Mouse (Mus musculus) hematopoietic stem cell, adult 5-6 weeks (primary cell): ENCODE measurements around the gene Chrnb1. TPM values are rescaled to one million over a fixed set of nuclear protein-coding genes. Genes with fewer than 3 reads are reported as not detected.

Source experiments
- ATAC-seq, 2 experiments: fragments of 125-278 bp in 1 of 2; replicated peaks in 1 of 2; 2 replicates each; pipeline ENCODE4 v1.8.0; 2016 to 2017; ENCODE audit warnings: inconsistent platforms in 2 of 2, mild to moderate bottlenecking in 2 of 2, moderate number of reproducible peaks in 2 of 2, low read depth in 1 of 2, moderate TSS enrichment in 1 of 2; ENCODE audit not compliant: low FRiP score in 2 of 2, poor library complexity in 2 of 2, severe bottlenecking in 2 of 2, insufficient read depth in 1 of 2, low TSS enrichment in 1 of 2
- total RNA-seq: library from RNA; stranded (forward); fragments of 172-1452, 232-1000 nt; gene quantifications from 2 replicates; pipeline ENCODE4 v1.2.3, GENCODE M21; 2017

Chrnb1 gene
- total RNA-seq, 1 experiment from 2014 or later = 21.2 TPM

- no peak for ATAC-seq
Measured at GRCm38 (mm10) chr11:69807641-69808040, 11.9 kb upstream of the Chrnb1 start.

DNA sequence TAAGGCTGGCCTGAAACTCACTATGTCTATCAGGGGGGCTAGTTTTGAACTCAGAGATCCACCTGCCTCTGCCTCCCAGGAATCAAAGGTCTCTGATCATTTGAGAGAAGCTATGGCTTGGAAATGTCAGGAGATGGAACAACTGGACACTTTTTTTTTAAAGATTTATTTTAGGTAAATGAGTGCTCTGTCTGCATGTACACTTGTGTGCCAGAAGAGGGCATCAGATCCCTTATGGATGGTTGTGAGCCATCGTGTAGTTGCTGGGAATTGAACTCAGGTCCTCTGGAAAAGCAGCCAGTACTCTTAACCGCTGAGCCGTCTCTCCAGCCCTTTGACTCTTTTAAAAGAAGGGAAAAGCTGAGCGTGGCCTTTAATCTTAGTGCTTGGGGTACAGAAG is 10.6 kb upstream of the Chrnb1 start:
- ATAC-seq = no peak

DNA sequence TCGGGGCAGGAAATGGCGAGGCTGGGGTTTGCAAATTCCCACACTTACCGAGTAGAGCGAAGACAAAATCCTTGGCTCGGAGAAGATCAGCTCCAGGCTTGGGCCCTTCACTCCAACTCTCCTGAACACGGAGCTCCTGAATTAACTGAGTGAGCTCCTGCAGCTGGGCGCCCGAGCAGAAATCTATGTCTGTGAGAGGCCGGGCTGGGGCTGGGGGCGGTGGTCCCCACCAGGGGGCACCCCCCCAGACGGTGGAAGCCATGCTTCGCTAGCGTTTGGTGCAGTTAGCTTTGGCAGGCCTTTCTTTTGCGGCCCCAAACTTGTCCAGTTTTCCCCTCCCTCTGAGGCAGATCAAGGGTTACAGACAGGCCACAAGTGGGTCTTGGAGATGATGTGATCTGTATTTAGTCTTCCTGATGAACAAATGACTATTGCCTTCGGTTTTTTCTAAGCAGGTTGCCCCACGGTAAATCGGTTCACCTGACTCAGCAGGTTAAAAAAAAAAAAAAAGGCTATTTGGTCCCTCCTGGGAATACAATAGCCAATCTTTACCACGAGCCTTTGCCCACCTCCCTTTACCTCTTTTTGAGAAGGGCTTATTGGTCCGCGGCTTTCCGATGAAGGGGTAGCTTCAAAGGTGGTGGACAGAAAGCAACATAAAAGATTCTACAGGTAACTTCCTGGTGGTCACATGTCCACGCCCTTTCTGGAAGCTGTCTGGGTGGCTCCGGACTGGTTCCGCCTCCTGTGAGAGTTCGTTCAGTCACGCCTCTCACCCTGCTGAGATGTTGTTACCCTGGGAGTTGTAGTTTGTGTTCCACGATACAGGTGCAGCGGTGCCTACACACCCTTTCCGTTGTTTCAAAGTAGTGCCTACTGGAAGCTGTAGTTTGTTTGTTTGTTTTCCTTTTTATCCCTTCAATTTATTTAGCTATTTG is 9.5 kb upstream of the Chrnb1 start, which contains the start of gene Tmem102:
TSS of gene Tmem102 (minus strand) at position 653 of the 938 bp plus-strand sequence.
- no peak for ATAC-seq

DNA sequence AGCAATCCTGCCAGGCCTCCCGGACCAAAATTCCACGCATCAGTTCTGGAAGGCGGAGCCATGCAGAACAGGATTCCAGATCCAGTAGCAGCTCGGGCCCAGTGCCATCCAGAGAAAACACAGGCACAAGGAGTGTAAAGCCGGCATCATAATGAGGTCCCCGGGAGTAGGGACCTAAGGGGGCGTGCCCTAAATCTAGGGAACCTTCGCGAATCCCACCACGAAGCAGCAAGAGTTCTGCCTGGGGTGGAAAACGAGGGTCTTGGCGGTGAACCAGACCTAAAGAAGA is 8.9 kb upstream of the Chrnb1 start:
- ATAC-seq = no peak

DNA sequence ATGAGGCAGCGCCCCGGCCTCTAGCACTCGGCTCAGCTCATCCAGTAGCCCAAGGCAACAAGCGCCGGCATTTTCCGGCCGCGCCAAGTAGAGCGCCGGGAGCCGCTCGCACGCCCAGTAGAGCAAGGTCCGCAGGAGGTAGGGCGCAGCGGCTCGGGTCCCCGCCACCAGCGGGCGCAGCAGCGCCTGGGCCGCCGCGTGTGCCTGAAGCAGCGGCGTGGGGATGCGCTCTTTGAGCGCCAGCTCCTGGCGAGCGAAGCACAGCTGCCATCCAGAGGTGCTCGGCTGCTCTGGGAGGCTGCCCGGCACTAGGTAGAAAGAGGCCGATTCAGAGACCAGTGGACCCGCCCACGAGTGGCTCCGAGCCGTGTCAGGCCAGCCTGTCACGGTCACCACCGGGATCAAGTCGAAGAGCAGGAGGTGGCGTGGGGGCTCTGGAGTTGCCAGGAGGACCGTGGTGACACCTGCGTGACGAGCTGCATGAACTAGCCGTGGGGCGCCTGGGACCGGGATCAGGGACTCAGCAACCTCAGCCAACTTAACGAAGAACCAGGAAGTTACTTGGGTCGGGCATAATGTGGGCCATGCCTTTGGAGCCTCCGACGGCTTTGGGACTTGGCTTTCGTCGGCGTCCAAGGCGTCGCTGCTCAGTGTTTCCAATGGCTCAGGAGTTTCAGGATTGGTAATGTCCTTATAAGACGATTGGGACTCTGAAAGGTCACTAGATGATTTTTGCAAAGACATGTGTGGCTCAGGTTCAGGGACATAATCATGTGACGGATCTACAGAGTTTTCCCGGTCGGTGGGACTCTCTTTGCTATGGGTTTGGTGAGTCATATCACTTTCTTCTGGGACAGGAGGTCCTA is 8.3 kb upstream of the Chrnb1 start:
- peak; percentile 23 to 59; a peak in 3 of 4 replicates for ATAC-seq

- no peak for ATAC-seq
Measured at GRCm38 (mm10) chr11:69803328-69803727, 7.6 kb upstream of the Chrnb1 start.

DNA sequence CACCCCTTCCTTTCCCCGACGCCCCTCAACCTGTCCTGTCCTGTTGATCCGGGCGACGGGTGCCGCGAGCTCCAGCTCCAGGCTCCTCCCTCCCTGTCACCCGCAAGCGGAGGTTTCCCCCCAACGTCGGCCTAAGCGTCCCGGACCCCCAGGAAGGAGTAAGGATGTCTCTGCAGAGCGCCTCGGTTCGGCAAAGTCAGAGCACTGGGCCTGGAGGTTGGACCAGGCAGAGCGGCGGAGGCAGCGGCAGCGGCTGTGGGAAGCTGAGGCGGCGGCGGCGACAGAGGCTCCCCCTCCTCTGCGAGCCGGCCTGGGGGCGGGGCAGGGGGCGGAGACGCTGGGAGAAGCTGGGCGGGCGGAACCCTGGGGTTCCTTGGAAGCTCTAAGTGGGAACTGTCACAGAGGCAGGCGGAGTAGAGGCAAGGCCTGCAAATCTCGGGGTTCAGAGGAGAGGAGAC is 6.9 kb upstream of the Chrnb1 start:
- ATAC-seq = peak; percentile 40 to 43; a peak in 3 of 4 replicates

GRCm38 (mm10) chr11:69801379-69801977 is 5.7 kb upstream of the Chrnb1 start, which contains the start of gene Fgf11:
Gene Fgf11 (minus strand): TSS chr11:69801857.
- no peak for ATAC-seq

DNA sequence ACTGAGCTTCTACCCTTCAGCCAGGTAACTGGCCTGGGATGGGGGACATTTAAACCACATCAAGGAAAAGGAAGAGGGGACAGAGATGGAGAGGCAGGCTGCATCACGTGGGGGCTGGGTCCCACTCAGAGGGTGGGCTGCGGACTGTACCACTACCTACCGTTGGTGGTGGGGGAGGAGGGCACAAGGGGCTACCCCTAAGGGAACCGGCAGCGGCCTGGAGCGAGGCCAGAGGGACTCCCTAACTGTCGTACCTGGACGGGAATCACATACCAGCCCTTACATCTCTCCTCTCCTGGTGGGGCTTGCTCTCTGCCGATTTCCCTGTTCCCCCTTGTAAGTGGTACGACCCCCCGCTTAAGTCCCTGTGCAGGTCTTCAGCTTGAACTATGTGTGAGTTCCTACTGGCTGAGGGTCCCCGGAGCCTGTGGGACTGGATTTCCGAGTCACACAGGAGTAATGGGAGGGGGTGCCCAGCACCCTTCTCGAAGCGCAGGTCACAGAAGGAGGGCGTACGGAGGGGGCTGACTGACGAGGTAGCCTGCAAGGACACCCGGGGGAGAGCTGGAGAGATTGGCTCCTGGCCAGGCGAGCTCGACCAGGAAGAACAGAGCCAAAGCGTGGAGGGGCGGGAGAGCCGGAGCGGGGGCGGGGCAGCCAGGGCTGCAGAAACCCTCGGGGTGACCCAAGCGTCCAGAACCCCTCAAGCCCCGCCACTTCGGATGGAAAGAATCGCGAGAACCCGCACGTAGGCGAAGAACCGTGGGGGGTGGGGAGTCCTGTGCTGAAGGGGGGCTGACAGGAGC is 4.9 kb upstream of the Chrnb1 start:
- ATAC-seq = no peak

DNA sequence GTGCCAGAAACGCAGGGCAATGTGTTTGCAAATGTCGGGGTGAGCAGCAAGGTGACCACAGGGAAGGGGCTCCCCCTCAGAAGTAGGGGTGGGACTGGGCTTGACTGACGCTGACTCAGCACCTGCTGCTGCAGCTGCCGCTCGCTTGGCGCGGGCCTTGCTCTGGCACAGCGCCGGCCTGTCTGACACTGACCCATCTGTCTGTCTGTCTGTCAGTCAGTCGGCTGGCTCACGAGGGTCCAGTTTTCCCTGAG is 4.3 kb upstream of the Chrnb1 start:
- ATAC-seq = no peak; a peak in 1 of 4 replicates

DNA sequence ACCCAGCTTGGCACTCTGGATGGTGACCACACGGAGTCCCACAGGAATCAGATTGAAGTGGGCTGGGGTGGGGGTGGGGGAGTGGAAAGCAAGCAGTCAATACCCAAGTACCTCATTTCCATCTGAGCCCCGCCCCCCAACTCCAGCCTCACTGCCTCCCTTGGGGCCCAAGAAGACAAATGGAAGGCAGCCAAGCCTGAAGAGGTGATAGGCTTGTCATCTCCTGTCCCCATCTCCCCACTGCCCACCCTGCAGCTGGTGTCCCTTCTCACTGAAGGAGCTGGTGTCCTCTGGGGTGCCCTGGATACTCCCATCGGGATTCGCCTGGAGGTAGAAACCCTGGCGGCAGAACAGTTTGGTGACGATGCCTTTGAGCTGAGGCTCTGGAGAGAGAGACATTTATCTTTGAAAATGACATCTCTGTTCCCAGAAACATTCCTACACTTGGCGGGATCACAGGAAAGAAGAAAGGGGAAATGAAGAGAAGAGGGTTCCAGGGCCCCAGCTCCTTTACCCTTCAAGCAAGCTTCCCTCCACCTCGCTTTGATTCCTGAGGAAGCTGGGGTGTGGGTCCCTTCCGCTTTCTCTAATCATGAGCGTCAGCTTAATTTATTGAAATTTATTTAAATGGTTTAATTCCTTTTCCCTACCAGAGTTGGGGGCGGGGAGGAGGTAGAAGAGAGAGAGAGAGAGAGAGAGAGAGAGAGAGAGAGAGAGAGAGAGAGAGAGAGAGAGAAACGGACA is 3.8 kb upstream of the Chrnb1 start:
- no peak for ATAC-seq

GRCm38 (mm10) chr11:69797924-69798323 is 2.2 kb upstream of the Chrnb1 start:
- ATAC-seq = no peak

DNA sequence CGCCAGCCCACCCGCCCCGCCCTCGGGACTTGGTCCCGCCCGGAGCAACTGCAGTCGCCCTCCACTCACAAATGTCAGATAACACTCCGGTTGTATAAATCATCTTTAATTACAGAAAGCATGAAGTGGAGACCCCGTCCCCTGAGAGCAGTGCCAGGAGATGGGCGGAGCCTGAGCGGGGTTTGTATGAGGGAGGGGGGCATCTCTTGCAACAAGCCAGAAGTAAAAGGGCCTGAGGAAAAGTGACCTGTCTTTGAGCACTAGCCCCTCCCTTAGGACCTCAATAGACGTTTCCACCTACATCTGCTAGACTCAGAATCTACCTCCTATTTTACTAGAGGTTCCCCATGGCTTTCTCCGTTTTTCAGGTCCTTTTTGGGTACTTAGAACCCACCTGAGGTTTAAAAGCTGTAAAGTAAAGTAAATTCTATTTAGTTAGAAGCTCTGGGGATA is 266 bp upstream of the Chrnb1 start:
- no peak for ATAC-seq

- no peak for ATAC-seq
Measured at GRCm38 (mm10) chr11:69793429-69793828, 2.3 kb downstream of the Chrnb1 start.

DNA sequence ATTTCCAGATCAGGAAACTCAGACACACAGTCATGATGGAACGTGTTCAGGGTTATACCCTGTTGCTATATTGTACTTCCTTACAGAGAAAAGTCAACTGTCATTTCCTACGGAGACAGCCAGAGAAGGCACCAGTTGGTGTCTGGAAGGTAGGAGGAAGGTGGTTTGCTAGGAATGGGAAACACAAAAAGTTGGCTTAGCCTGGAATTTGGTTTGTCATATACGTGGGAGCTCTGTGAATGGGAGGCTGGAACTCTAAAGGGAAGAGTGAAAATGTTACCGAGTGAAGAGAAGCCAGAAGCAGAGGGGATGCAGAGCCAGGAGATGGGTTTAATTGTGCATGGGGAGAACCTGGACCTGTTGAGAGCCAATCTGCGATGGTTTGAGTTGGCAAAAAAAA is 4.3 kb downstream of the Chrnb1 start:
- ATAC-seq = no peak

GRCm38 (mm10) chr11:69789431-69789830 is 6.3 kb downstream of the Chrnb1 start:
- no peak for ATAC-seq

DNA sequence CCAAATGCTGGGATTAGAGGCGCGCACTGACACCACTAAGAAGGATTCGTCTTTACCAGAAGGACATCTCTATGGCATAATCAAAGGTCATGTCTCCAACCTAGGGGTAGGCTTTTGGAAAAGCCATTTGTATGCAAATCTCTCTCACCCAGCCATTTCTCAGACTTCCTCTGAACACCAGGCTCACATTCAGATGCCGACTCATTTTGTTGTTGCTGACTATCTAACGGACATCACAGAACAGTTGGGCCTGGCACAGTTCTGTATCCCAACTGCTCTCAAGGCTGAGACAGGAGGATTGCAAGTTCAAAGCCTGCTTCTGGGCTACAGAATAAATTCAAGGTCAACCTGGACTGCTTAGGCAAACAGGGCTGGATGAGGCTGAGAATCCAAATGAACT is 8.4 kb downstream of the Chrnb1 start:
- ATAC-seq = no peak
